Mouse (Mus musculus): ENCODE data around the gene Ccnyl1. TPM values are rescaled to one million over a fixed set of nuclear protein-coding genes. Genes with fewer than 3 reads are reported as not detected.
A peak's percentile ranks its signal among the peaks of the same experiment; 100 is the strongest.

Gene Ccnyl1
- total RNA-seq, 2 experiments from 2014 or later = 12.9 to 14.8 TPM

DNA sequence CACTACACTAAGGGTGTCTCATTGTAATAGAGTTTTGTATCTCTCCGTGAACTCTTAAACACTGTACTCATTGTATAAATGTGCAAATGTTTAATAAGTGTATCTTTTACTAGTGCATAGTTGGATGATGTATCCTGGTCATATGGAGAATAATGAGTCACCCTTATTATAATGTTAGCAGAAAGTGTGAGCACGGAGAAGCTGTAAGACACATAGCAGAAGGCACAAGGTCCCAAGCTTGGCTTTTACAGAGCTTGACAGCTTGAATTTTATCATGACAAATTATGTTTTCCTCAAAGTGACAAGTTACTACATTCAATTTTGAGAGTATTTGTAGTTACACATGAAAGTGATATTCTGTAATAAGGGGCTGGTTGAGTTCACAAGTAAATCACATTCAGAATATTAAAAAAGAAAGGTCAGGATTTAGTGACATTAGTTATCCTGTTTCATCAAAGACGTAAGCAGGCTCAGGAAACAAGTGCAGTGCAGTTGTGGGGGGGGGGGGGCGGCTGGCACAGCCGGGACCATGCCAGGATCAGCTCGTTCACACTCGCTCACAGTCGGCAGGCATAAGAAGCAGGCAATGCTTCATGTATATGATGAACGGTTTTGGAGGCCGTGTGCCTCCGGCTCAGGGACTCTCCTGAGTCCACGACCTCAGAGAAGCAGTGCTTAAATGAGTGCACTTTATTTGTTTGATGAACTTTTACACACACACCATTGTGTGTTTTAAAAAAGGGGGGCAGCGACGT, 21.9 kb downstream of the Ccnyl1 start:
- DNase-seq (ENCODE audit: low spot score in 2 of 2) = no peak
- Histone ChIP-seq H3K27ac (no peak overlapping the region), H3K4me3 (no peak overlapping the region)
- no peak for TF ChIP-seq CTCF (conservative IDR thresholded peaks at IDR 0.05)

DNA sequence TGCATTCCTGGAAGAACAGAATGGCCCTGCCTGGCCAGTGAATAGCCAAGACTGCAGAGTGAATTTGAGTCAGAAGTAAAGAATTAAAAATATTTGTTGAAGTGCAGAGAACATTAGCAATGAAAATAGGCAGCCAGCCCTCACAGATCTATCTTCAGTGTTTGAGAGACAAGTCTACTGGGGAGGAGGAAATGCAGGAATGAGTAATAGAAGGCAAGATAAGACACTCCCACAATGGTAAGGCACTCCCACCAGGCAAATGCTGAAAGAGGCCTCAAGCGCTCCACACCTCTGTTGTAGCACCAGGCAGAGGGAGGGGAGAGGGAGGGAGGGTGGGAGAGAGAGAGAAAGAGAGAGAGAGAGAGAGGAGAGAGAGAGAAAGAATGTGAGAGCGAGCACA, 25.2 kb downstream of the Ccnyl1 start:
- no peak for TF ChIP-seq CTCF (conservative IDR thresholded peaks at IDR 0.05)
- Histone ChIP-seq H3K4me3 (no peak overlapping the region), H3K27ac (no peak overlapping the region)
- DNase-seq (ENCODE audit: low spot score in 2 of 2) = no peak

DNA sequence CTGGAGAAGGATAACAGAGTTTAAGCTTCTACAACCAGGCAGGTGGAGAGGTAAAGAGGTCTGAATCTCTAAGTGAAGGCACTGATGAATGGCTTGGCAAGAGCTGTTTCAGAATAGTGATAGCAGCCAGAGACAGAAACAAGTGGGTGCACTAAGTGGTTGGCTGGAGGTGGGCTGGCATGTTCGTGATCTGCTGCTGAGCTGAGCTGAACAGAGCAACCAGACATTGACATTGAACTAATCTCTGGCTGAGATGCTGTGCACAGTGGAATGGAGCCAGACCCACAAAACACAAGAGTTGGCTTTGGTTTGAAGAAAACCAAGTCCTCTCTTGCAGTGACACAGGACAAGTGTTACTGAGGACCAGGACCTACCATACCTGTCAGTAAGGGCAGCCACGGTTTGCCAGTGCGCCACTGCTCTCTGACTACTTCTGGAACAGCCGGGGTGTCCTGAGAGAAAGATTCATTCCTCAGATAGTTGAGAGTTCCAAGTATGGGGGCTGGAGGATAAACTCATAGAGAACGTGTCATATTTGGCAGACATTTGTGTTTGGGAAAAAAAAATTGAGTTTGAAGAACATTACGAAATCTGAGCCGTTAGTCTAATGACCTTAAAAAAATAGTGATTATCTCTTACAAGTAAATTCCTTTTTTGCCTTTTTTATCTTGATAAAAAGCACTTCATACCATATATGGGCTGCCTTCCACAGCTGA, 26.5 kb downstream of the Ccnyl1 start:
- no peak for TF ChIP-seq CTCF (conservative IDR thresholded peaks at IDR 0.05)
- no peak overlapping the region for H3K4me3 ChIP-seq
- DNase-seq (ENCODE audit: low spot score in 2 of 2) = no peak
- H3K27ac ChIP-seq = no peak overlapping the region; the same call in 1 of the 2 replicates

DNA sequence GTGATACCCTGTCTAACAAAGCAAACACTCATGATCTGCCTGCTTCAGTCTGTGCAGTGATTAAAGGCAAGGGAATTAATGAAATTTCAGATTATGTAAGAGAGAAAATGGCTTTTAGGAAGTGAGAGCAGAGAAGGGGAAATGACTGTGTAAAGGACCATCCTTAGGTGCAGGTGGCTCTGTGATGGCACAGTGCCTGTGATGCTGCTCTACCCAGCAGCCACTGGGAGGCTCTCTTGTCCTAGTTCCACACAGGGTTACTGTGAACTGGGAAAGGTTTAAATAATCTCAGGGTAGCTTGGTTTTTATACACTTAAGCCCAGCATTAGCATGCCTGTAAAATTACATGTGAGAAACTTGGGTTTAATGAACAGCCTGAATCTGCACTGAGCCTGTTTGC, 27.2 kb downstream of the Ccnyl1 start:
- DNase-seq (ENCODE audit: low spot score in 2 of 2) = peak; percentile 54 to 63
- H3K4me3 ChIP-seq = no peak overlapping the region
- peak; percentile 94 for TF ChIP-seq CTCF (conservative IDR thresholded peaks at IDR 0.05)
- no peak overlapping the region; the same call in 1 of the 2 replicates for H3K27ac ChIP-seq

DNA sequence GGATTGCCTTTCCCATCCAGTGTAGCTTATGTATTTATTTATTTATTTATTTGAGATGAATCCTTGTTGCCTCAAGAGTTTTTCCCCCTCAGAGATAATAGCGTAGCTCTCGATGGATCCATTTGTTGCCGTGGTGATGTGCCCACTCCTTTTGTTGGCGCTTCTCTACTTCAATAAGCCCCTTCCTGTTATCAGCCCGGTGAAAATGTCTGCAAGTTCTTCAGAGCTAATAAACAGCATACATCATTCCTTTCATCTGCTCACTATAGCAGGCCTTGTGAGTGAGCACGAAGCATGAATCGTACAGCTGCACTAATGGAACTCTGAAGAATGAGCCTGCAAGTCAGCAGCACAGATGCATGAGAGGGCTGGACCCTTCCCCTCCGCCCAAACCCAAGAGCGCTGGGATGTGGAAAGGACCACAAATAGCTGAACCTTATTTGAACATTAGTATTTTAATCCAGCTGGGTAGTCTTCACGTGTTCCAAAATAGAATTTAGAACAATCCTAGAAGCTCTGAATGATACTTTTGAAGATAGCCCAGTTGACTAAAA, 30.9 kb downstream of the Ccnyl1 start:
- no peak for TF ChIP-seq CTCF (conservative IDR thresholded peaks at IDR 0.05)
- no peak for DNase-seq (ENCODE audit: low spot score in 2 of 2)
- no peak overlapping the region for H3K4me3 ChIP-seq
- no peak overlapping the region for H3K27ac ChIP-seq

DNA sequence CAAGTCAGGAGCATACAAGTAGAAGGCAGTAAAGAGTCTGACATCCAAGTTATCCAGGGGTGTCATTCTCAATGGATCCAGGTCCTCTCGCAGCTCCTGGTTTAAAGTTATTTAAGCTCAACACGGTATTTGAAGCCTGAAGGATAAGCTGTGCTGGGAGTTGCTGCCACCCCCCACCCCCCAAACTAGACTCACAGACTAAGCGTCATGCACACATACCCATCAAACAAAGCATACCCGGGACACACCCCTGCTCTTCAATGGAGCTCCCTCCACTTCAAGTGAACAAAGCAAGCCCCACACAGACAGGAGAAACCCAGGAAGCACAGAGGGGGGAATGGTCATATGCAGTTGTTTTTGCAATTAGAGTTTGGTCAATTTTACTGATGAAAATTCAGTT, 39.8 kb downstream of the Ccnyl1 start:
- Histone ChIP-seq H3K4me3 (no peak overlapping the region), H3K27ac (no peak overlapping the region)
- no peak for TF ChIP-seq CTCF (conservative IDR thresholded peaks at IDR 0.05)
- no peak for DNase-seq (ENCODE audit: low spot score in 2 of 2)

DNA sequence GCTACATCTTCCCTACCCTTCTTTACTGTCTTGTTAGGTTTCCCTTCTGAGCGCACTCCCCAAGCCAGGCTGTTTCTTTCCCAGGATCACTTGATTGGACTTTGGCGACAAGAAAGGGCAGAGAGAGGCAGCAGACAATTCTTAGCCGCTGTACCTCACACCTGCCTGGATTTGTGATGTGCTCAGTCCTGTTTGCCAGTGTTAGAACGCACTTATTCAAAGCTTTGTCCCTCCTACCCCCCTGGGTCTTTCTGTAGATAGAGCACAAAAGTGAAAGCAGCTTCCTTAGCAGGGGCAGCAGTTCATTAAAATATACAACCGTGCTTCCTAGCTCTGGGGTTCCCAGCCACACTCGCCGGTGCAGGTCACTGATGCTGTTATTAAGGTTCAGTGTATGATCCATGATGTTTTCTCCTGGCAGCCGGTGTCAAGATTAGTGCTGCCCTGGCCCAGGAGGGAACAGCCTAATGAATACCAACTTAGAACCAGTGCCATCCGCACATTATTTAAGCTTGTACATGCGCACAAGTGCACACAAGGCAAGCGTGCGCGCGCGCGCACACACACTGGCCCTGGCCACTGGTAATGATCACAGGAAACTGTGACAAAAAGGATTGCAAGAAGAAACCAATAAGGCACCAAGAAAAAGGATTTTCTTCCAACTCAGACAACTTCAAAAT, 41.2 kb downstream of the Ccnyl1 start:
- Histone ChIP-seq H3K27ac (no peak overlapping the region), H3K4me3 (no peak overlapping the region)
- DNase-seq (ENCODE audit: low spot score in 2 of 2) = no peak
- TF ChIP-seq CTCF (conservative IDR thresholded peaks at IDR 0.05) = no peak

DNA sequence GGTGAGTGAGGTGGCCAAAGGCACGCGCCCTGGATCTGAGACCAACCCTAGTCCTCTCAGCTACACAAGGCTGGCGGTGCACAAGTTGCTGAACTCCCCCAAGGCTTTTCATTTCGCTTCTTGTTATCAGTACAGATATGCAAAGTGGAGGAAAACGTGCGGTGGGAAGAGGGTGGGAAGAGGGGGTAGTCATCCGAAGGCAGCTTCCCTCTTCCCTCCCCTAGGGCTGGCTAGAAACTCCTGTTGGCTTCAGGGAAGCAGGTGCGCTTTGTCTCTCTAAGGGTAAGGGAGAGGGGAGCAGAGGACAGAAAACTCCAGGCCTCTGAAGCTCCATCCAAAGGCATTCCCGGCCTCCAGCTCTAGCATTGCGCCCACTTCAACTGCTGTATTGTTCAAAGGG, 41.9 kb downstream of the Ccnyl1 start:
- DNase-seq (ENCODE audit: low spot score in 2 of 2) = no peak
- Histone ChIP-seq H3K4me3 (no peak overlapping the region), H3K27ac (no peak overlapping the region)
- no peak for TF ChIP-seq CTCF (conservative IDR thresholded peaks at IDR 0.05)

DNA sequence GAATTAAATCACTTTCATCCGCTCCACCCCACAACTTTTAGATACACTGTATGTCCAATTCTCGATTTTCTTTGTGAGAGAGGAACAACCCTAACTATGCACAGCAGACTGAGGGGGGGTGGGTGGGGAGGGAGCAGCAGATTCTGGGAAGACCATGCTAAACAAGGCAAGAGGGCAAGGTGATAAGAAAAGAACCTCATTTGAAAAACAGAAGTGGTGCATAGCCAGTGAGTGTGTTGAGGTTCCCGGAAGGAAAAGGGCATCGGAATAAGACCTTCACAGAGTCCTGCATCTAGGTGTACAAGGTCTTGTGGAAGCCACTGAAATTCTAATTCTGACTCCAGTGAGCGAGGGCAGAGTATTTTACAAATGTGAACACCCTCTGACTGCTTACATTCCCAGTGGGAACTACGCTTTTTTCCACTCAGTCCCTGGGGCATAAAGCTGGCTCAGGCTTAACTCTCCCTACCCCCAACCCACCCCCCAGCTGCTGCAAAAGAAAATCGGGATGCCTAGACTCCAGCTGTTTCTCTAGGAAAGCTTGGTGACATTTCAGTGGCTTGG, 42.5 kb downstream of the Ccnyl1 start:
- TF ChIP-seq CTCF (conservative IDR thresholded peaks at IDR 0.05) = no peak
- no peak for DNase-seq (ENCODE audit: low spot score in 2 of 2)
- Histone ChIP-seq H3K27ac (no peak overlapping the region), H3K4me3 (no peak overlapping the region)

DNA sequence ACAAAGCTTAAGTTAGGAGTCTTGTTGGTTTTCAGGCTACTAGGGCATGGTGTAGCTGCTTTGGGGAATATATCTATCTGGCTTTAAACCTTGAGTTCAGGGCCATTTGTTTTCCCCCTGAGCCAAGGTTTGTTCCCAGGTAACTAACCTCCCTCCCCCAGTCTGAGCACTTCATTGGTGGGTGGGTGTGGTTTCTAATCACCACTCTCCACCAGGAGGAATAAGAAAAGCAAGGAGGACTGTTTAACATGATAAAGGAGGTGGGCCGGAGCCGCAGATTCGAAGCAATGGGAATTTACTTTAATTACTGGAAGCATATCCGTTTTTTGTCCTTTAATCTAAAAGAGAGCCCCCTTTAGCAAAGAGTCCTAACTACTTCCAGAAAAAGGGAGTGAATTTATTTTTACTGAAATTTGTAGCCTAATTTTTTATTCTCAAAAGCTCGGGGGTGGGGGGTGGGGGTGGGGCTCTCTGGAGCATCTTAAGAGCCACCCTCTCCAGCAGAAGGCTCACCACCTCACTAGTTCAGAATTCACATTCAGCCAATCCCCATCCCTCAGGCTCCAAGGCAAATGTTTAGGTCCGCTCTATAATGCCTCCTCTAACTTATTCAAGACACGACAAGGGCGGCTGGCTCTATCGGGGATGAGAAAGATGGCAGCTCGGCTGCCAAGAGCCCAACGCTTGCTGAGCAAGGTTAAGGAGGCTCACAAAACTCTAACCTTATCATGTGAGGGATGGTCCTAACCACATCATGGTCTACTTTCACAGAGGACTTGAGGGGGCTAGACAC, 43.4 kb downstream of the Ccnyl1 start:
- no peak overlapping the region for H3K4me3 ChIP-seq
- H3K27ac ChIP-seq = no peak overlapping the region
- no peak for TF ChIP-seq CTCF (conservative IDR thresholded peaks at IDR 0.05)
- DNase-seq (ENCODE audit: low spot score in 2 of 2) = no peak

DNA sequence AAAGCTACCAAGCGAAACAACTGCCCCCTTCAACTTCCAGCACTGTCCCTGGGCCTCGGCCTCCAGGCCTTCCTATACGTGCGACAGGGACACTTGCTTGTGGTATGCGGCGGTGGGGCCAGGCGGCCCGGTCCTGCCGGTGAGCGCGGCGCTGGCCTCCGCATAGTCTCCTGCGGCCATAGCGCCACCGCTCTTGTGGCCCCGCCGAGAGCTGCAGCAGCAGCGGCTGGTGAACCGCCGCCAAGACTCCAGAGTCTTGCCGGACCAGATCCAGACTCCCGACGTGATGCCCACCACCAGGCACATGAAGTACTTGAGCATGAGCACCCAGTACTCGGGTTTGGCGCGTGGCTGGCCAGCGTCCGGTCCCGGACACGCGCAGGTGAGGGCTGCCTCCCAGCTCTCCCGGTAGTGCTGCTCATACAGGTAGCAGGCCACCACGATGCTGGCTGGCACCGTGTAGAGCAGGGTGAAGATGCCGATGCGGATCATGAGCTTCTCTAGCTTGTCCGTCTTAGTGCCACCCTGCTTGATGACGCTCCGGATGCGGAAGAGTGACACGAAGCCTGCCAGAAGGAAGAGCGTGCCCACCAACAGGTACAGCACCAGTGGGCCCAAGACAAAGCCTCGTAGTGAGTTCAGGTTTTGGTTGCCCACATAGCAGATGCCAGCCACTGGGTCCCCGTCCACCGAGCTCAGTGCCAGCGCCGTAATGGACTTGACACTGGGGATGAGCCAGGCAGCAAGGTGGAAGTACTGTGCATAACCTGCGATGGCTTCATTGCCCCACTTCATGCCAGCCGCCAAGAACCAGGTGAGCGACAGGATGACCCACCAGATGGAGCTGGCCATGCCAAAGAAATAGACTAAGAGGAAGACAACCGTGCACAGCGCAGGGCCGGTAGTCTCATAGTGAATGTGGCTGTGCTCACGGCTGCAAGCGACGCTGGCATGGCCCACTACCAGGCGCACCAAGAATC, 44.8 kb downstream of the Ccnyl1 start:
- TF ChIP-seq CTCF (conservative IDR thresholded peaks at IDR 0.05) = peak; percentile 52
- DNase-seq (ENCODE audit: low spot score in 2 of 2) = no peak
- H3K4me3 ChIP-seq = peak overlapping the region; percentile 47
- no peak overlapping the region for H3K27ac ChIP-seq
